Mouse (Mus musculus): ENCODE results near the gene Bcl9l. TPM values are rescaled to one million over a fixed set of nuclear protein-coding genes. Genes with fewer than 3 reads are reported as not detected.

Gene Bcl9l
- total RNA-seq, 2 experiments from 2014 or later = 126 to 131 TPM

GRCm38 (mm10) chr9:44510872-44511601 lies 28.4 kb downstream of the Bcl9l start:
- DNase-seq (ENCODE audit: low spot score in 2 of 2) = peak in 1 of 2 experiments; percentile 29

- DNase-seq (ENCODE audit: low spot score in 2 of 2) = no peak
Measured at GRCm38 (mm10) chr9:44511935-44512716, 29.5 kb downstream of the Bcl9l start.

DNA sequence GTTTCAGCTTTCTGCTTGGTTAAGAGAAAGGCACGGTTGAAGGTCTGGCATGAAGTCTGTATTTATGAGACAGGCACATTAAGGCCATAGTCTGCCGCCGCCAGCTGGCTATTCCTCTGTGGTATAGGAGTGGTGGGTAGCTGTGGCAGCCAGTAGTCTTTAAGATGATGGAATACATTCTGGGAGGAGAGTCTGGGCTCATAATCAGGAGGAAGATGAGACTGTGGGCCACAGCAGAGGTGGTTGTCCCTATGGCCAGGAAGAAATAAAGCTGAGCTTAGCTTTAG lies 30.0 kb downstream of the Bcl9l start:
- no peak for DNase-seq (ENCODE audit: low spot score in 2 of 2)

DNA sequence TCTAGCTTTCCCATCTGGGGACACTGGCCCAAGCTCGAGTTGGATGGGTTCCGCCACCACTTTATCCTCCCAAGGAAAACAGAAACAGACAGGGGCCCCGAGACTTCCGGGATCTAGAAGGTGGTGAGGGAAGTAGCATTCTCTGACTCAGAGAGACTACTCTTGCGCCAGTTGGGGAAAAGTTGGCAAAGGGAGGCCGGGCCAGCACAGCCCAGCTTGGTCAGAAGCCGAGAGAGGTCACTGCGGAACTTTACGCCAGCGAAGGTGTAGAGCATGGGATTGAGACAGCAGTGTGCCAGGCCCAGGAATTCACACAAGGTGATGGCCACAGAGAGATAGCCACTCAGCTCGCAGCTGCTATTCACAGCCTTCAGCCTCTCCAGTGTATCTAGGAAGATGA lies 30.5 kb downstream of the Bcl9l start:
- no peak for DNase-seq (ENCODE audit: low spot score in 2 of 2)

GRCm38 (mm10) chr9:44513610-44514009 lies 31.0 kb downstream of the Bcl9l start:
- no peak for DNase-seq (ENCODE audit: low spot score in 2 of 2)

- DNase-seq (ENCODE audit: low spot score in 2 of 2) = no peak
Measured at GRCm38 (mm10) chr9:44514147-44514546, 31.5 kb downstream of the Bcl9l start.

GRCm38 (mm10) chr9:44515131-44515751 lies 32.6 kb downstream of the Bcl9l start:
- no peak for DNase-seq (ENCODE audit: low spot score in 2 of 2)

GRCm38 (mm10) chr9:44515891-44516290 lies 33.3 kb downstream of the Bcl9l start:
- DNase-seq (ENCODE audit: low spot score in 2 of 2) = no peak

GRCm38 (mm10) chr9:44517368-44517767 lies 34.7 kb downstream of the Bcl9l start:
- no peak for DNase-seq (ENCODE audit: low spot score in 2 of 2)

DNA sequence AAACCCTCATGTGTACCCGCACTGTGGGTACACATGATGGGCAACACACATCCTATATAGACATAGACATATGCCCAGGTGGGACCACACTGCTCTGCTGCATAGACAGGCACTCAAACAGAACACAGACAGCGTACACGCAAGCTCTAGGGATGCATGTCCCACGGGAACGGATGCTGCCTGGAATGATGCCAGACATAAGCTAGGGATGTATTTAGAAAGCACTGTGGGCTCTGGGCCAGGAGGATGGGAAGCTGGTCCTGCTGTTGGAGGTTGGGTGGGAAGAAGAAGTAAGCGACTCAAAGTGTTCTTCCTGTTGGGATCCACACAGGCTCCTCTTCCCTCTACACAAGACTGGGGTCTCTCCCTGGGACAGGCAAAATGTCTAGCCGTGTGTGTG lies 35.4 kb downstream of the Bcl9l start:
- no peak for DNase-seq (ENCODE audit: low spot score in 2 of 2)

DNA sequence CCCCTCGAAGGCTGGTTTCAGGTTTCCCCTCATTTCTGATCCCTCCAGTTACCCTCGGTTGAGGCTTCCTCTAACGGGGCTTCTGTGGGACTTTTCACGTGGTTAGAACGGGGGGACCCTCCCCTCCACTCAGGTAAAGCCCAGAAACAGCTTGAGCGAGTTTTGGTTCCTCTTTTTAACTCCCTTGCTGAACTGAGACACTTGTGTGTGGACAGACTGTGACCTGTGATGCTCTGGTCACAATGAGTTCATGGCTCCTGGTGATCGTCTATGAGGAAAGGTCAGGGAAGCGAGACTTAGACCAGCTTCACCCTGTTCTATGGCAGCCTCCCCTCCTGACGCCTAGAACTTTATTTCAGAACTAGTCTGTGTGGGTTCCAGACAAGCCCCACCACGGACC lies 39.3 kb downstream of the Bcl9l start:
- DNase-seq (ENCODE audit: low spot score in 2 of 2) = no peak

GRCm38 (mm10) chr9:44523686-44524085 lies 41.1 kb downstream of the Bcl9l start:
- no peak for DNase-seq (ENCODE audit: low spot score in 2 of 2)

DNA sequence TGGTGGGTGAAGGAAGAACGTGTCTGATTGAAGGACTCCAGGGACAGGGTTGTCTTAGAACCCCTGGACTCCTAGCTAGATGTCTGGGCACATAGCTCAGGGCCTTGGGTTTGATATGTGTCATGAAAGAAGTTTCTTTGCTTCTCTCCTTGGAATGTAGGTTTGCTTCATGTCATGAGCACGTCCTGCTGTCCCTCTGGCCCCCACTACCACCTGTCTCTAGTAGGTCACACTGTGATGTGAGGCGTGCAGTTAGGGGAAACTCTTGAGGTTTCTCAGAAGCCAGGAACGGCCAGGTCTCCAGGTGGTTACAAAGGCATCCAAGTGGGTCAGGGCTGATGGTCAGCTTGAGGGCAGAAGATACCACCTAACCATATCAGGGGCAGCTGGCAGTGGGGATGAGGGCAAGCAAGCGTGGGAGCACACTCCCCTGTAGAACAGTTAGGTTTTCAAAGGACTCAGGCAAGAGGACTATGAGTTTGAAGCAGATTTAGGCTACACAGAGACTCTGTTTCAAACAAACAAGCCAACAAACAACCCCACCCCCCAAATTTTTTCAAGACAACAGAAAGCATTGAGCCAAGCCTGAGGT lies 41.7 kb downstream of the Bcl9l start:
- no peak for DNase-seq (ENCODE audit: low spot score in 2 of 2)

DNA sequence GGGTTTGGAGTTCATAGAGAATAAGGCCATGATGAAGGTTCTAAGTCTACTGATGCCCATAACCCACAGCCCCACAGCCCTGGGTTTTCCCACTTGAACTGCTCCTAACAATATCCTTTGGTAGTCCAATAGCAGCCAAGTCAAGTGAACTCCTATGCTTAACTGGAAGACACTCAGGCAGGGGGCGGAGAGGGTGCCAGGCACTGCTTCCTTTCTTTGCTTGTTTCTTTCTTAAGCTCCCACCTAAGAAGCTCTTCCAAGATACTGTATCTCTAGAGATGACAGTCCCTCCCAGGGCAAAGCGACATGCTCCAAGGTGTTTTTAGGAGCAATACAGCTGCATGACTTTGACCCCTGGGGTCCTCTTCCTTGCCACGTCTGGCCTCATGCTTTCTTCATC lies 42.4 kb downstream of the Bcl9l start:
- no peak for DNase-seq (ENCODE audit: low spot score in 2 of 2)

- DNase-seq (ENCODE audit: low spot score in 2 of 2) = no peak
Measured at GRCm38 (mm10) chr9:44525589-44525988, 43.0 kb downstream of the Bcl9l start.

DNA sequence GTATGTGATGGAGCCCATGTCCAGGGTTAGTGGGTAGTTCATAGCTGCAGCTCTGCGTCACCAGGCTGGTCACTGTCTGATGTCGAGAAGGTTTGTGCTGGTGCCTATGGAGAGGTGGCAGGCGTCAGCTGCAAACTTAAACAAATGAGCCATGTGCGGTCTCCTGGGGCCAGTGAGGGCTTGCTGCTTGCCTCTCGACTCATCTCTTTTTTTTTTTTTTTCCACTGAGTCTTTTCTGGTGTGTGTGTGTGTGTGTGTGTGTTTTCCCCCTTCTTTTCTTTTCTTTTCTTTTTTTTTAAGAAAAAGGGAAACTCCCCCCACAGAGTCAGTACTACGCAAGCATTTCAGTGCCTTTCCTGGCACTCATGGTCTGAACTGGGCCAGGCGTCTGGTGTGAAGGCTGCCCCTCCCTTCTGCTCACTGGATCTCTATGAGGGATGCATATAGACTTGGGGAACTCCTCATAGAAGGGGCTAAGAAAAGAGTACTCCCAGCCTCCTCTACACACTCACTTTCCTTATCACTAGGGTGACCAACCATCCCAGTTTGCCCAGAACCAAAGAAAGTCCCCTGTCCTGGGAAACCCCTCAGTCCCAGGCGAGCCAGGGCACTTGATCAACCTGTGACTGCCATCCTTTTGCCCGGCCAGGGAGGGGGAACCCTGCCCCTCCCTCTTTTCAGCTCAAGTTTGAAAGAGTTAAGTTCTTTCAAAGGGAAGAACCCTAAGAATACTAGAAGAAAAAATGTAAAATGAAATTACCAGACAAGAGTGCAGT lies 43.9 kb downstream of the Bcl9l start:
- DNase-seq (ENCODE audit: low spot score in 2 of 2) = no peak

DNA sequence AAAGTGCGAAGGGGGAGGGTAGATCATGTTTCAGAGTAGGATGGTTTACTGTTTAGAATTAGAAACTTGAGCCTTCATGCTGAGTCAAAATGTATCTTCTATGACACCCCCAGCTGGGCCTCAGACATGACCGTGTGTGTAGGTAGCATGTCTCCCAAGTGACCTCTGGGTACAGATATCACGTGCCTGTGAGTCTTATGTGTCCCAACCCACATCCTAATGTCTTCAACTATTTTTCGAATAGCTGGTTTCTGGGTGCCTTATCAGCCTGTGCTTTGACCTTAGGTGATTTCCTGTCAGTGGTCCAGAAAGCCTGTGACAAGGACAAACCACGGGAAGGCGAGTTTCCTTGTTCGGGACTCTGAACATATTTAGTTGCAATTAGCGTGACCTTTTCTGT lies 45.7 kb downstream of the Bcl9l start:
- DNase-seq (ENCODE audit: low spot score in 2 of 2) = no peak

DNA sequence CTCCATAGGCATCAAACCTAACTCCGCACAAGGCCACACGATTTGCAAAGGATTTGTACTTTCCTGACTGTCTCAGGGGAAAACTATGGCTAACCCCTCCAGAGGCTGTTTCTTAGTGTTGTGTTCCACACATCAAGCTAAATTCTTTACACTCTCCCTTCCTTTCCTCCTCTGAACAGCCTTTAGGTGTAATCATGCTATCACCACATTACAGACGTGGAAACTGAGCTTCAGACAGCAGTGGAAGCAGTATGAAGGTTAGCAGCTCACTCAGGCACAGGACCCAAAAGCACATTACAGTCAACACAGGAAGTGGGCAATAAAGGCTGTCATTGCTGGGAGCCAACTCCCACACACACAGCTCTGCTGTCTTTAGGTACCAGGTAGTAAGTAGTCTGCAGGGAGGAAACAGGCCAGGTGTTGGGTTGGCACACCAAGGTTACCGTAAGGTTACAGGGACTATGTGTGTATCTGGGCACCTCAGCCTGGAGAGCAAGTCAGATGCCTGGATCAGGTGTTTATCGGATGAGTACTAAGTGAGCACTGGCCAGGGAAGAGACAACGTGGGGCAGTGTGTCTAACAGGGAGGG lies 50.5 kb downstream of the Bcl9l start:
- DNase-seq (ENCODE audit: low spot score in 2 of 2) = no peak

GRCm38 (mm10) chr9:44537625-44538301 lies 55.1 kb downstream of the Bcl9l start:
- DNase-seq (ENCODE audit: low spot score in 2 of 2) = no peak

DNA sequence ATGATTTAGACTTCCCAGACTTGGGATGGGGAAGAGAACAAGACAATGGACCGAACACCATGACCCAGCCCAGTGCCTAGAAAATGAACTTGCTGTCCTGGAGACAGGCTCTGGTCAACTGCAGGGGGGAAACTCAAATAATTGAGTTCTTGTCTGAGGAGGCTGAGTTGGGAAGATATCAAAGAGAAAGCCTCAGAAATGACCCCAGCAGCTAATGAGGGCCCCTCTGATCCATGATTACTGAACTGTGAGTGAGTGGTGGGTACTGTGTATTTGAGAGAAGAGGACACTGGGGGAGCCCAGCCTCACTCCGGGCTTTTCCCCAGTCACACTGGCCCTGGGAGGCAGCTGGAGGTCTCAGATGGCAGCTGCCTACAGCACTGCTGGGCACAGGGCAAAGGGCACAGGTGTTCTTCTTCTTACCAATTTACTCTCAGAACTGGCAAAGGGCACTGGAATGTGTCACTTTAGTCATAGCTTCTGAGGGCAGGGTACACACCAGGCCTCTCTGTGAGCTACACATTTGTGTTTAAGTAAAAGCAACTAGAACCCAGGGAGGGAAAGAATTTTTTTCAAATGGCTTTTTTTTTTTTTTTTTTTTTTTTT lies 57.3 kb downstream of the Bcl9l start:
- DNase-seq (ENCODE audit: low spot score in 2 of 2) = no peak
